Mouse (Mus musculus): ENCODE data around the gene Mrtfa.

Gene Mrtfa

DNA sequence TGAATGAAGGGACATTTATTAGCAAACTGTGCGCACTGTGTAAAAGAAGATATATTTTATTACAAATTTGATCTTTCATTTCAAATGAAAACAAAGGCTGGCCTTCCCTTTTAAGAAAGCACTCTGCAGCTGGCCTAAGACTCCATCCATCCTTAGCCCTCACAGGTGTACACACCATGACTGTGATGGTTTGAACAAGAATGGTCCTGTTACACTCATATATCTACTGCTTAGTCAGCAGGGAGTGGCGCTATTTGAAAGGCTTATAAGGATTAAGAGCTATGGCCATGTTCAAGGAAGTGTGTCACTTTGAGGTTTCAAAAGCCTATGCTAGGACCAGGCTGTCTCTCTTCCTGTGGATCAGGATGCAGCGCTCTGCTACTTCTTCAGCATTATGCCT lies 122.8 kb downstream of the Mrtfa start:
- no peak for DNase-seq (ENCODE audit: low spot score in 2 of 2)

DNA sequence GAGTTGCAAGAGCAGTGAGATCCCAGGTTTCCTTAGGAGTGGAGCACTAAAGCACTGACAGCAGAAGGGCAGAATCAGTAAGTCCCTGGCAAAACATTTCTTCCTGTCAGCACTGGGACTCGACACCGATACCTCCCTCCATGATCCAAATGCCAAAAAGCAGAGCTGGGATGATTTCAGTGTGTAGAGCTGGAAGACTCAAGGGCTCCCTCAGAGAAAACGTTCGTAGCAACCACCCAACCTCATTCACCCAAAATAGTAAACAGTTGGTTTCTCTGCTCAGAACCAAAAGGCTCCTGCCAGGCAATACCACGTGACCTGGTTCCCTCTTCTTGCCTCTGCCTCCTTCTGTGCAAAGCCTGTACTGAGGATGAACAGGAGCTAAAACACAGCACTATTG lies 123.6 kb downstream of the Mrtfa start:
- DNase-seq (ENCODE audit: low spot score in 2 of 2), result no peak

DNA sequence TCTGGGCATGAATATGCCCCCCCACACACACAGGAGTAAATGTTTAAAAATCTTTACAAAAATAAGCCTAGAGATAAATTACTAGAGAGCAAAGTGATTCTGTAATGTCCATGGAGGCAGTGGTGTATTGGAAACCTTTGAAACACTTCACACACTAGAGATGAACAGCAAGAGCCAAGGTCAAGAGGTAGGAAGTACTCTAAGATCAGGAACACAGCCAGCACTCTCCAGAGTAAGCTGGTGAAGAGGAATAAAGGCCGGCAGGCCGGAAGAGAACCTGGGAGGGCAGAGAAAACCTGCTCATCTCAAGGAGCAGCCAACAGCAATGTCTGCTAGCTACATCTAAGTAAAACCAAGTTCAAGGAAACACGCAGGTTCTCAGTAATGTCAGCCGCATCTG lies 125.9 kb downstream of the Mrtfa start:
- no peak for DNase-seq (ENCODE audit: low spot score in 2 of 2)

DNA sequence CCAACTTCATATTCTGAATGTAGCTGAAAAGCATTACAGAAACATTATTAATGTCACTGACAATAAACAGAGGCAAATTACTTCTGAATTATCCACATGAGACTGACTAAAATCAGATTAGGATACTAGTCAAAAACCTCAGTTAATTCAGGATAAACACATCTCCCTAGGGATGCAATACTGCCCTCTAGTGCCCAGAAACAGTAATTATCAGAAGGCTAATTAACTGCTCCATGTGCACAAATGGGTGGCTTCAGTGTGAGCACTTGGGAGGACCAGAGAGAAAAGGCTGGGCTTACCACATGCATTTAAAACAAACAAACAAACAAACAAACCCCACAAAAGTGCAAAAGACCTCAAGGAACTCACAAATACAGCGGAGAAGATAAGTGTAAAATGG lies 126.4 kb downstream of the Mrtfa start:
- DNase-seq (ENCODE audit: low spot score in 2 of 2), result no peak

DNA sequence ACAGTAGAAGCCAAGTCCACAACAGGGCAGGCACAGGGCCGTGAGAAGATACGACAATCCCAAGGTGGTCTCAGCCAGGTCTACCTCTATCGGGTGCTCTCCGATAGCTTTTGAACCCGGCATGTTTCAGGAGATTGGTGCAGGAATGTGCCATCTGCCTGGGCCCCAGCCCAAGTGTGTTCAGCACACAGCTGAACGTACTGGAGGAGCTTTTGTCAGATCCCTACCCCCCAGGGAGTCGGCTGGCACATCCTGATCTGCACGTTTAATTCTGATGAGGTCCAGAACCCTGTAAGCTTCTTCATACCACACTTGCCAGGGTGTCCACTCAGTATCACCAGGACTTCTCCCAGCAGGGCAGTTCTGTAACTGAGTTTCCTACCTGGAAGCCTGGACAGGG lies 127.9 kb downstream of the Mrtfa start:
- DNase-seq (ENCODE audit: low spot score in 2 of 2), result no peak

DNA sequence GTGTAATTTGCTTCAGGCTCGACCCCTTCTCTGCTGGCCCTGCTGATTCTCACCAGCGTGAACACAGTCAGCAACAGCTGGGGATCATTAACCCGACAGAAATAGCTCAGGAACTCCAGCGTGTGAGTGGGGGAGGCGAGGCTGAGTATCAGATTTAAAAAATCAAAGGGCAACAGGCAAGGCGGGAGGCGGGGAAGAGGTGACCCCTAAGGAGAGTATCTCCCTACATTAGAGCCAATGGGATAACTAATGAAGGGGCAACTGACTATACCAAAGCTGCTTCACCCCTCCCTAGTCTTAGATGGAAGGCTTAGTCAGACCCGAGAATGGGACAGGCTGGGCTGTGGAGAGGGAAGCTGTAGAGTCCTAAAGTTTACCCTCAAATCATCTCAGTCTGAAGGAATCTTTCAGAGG lies 128.4 kb downstream of the Mrtfa start:
- no peak for DNase-seq (ENCODE audit: low spot score in 2 of 2)

DNA sequence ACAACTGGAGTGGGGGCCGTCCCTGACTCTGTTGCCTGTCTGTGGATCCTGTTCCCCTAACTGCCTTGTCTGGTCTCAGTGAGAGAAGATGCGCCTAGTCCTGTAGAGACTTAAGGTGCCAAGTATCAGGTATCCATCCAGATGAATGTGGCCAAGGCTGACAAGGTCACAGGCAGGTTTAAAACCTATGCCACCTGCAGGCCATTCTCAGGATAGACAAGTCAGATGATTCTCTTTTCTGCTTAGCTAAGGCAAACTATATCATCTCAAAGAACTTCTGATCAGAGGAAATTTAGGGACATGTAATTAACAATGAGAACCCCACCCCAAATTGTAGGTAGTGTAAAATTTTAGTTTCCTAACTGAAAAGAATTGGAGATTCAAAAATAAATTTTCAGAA lies 129.6 kb downstream of the Mrtfa start:
- no peak for DNase-seq (ENCODE audit: low spot score in 2 of 2)

DNA sequence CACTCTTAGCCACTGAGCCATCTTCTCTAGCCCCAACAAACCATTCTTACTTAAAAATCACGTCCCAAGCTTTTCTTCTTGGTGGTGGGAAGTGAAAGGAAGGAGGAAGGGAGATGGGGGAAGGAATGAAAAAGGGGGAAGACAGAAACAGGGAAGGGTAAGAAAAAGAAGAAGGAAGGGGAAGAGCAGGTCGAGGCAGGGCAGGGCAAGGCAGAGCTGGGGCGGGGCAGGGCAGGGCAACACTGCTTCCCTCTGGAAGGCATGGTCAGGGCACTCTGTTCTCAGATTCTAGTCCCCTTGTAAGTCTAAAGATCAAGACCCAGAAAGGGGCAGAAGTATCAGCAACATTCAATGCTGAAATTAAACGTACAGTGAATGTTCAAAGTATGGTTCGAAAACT lies 132.8 kb downstream of the Mrtfa start:
- no peak for DNase-seq (ENCODE audit: low spot score in 2 of 2)

DNA sequence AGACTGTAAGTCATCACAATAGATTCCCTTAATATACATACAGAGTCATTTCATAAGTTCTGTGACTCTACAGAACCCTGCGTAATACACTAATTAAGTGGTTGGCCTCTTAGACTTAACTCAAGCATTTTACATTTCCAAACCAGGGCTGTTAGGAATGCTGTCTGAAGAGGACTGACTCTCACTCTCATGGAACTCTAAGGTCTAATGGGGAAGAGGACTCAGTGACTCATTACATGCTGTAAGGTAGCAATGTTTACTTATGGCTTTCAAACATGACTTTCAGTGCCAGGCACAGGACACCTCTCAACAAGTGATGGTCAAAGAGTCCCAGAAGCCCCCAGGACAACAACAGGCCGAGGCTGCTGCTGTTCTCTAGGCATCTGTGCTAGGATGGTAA lies 135.1 kb downstream of the Mrtfa start:
- DNase-seq (ENCODE audit: low spot score in 2 of 2), result no peak

DNA sequence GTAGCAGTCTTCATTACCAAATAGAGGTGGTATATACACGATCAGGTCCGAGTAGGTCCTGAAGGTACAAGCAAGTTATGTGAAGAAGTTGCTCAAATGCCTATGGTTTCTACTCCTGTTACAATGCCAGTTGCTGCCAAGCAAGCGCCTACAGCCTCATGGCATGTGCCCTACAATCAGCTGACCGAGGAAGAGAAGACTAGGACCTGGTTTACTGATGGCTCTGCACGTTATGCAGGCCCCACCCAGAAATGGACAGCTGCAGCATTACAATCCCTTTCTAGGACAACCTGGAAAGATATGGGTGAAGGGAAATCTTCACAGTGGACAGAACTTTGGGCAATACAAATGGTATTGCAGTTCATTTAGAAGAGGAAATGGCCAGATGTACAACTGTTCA lies 138.1 kb downstream of the Mrtfa start:
- DNase-seq (ENCODE audit: low spot score in 2 of 2), result no peak

DNA sequence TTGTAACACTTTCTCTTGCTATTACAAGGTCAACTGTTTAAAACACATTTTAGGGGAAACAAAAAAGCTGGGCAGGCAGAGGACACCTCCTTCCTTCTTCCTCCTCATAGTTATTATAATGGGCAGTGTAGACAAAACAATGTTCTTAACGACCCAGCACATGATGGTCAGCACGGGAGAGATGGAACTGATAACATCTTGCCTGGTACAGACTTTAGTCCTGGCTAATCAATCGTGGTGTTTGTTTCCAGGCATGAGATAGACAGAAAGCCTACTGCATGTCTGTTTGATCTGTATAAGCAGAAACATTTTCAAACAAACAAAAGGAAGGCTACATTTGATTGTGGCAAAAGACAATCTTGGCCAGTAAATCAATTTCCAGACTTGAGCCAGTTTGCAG lies 140.1 kb downstream of the Mrtfa start:
- no peak for DNase-seq (ENCODE audit: low spot score in 2 of 2)

DNA sequence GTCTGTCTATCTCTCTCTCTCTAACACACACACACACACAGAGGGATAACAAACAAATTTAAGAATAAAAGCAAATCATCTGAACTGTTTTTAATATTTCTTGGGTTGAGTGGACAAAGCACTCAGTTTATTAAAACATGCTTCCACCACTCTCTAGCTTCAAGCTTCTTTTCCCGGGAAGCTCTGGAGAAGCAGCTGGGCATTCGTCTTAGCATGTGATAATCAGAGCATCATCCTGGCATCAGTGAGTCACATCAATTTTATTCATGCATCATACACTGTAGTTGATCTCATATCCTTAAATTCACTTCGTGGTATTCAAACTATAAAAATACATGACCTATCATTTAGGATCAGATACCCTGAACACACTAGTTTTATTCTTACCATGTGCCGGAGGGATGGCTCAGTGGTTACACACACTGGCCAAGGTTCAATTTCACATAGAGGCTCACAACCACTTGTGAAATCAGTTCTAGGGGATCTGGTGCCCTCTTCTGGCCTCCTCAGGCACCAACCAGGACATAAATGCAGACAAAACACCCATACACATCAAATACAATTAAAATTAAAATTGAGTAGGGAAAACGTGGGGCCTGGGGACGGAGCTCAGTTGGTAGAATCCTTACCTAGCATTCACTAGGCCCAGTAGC lies 141.0 kb downstream of the Mrtfa start:
- DNase-seq (ENCODE audit: low spot score in 2 of 2), result peak in 1 of 2 experiments; percentile 33

DNA sequence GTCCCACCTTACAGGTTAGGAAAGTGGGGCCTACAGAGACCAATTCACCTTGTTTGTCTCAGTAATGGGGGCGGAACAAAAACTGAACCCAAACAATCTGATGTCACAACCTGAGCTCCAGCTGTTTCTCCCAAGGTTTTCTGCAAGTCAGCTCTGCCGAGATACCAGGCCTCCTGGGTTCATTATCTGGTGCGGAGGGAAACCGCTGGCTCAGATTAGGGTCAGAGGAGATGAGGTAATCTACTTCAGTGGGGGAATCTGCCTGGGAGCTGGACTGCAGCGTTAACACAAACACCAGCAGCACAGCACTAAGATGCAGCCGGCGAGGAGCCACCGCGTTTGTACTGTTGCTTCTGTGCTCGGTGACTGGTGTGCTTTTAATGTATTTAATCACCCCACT lies 143.1 kb downstream of the Mrtfa start:
- DNase-seq (ENCODE audit: low spot score in 2 of 2), result no peak

DNA sequence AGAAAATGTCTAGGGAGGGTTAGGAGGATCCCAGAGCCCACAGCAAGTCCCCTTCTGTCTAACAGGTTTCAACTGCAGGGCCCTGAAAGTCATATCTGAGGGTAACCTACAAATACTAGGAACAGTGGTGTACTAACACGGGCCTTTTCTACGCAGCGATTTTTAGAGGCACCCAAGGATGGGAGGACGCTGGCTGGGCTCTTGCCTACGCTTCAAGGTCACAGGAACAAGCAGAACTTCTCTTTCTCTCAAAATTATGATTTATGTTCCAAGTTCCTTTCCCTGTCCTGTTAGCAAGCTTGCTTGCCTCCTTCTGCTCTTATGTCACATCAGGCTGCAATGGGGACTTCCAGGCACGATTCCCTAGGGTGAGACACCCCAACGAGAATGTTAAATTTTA lies 144.5 kb downstream of the Mrtfa start:
- DNase-seq (ENCODE audit: low spot score in 2 of 2), result no peak

DNA sequence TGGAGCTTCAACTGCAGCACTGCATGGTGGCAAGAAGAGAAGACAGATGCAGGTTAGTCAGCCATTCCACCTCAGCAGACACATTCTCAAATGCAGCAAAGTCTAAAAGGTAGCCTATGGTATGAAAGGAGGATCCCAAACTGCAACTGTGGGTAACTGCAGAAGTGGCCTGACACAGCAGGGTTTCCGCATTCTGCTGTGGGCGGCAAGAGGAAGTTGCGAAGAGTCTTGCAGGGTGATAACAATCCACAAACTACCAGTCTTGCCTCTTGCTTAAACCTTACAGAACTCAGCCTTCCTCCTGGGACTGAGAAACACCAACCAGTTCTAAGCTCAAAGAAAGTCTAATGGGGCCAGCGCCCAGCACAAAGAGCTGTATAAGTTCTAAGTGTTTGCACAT lies 145.2 kb downstream of the Mrtfa start:
- DNase-seq (ENCODE audit: low spot score in 2 of 2), result peak in 1 of 2 experiments; percentile 49

DNA sequence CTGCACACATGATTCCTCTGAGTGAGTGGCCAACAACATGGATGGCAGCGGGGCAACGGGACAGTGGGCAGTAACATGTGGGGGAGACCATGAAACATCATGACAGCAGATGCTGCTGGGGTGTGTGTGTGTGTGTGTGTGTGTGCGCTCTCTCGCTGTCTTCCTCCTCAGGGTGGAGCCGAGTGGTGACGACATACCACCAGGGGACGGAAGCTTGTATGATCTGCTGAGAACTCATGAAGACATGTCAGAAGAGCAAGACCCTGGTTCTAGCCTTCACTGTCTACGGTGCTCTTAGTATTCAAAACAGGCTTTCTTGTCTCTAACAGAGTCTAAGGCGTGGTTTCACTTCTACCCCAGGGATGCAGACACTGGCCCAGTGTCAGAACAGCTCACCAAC lies 146.1 kb downstream of the Mrtfa start:
- peak; percentile 61 to 74 for DNase-seq (ENCODE audit: low spot score in 2 of 2)

DNA sequence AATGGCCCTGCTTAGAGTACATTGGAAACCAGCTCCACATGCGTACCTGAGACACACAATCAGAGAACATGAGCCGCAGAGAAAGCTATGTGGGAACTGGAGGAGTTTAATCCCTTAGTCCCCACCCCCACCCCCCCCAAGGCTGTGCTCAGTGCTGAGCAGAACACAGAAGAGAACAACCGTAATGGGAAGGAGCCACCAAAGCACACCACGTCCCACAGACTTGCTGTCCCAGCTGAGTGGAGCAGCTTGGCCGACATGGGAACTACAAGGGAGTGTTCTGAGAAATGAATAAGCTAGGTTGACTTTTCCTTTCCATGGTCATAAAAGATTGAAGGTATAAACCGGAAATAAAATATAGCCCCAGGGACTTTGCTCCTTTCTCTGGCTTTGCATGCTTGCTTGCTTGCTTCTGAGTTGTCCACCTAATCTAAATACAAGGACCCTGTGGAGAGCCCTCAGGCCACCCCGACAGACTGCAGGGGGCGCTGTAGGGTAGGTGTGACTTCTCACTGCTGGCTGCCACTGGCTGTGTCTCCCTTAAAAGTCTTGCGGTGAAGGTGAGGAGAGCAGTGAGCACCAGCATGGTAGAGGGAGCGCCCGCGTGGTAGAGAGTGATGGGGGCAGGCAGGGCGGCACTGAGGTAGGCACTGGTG lies 148.2 kb downstream of the Mrtfa start:
- peak; percentile 47 to 86 for DNase-seq (ENCODE audit: low spot score in 2 of 2)

DNA sequence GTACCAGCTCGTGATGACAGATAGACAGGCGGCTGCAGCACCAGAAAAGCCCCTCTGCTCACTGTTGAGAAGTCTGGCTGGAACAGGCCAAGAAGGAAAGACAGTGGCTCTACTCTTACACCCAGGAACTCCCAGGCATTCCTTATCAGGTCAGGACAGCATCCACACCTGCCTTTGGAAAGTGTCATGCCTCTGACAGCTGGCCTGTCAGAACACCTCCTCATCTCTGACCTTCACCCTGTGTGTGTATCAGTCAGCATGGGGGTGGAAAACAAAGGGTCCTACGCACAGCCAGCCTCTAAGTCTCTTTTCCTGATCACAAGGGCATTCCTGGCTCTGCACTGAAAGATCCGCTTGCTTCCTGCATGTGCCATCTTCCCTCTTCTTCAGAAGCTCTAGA lies 148.8 kb downstream of the Mrtfa start:
- no peak for DNase-seq (ENCODE audit: low spot score in 2 of 2)

DNA sequence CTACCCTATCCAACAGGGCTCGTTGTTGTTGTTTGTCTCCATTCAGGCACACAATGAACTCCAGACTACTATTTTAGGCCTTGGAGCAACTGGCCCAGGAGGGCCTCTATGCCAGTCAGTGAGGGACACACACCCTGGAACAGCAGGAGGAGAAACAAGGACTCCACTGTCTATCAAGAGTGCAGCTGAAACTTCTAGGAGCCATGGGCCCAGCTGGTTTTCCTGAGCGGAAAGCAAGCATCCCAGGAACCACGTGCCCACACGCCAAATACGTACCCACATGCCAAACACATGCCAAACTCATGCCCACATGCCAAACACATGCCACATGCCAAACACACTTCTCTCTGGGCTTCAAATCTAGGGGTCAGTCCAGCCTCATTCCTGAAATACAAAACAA lies 152.1 kb downstream of the Mrtfa start:
- DNase-seq (ENCODE audit: low spot score in 2 of 2), result no peak

DNA sequence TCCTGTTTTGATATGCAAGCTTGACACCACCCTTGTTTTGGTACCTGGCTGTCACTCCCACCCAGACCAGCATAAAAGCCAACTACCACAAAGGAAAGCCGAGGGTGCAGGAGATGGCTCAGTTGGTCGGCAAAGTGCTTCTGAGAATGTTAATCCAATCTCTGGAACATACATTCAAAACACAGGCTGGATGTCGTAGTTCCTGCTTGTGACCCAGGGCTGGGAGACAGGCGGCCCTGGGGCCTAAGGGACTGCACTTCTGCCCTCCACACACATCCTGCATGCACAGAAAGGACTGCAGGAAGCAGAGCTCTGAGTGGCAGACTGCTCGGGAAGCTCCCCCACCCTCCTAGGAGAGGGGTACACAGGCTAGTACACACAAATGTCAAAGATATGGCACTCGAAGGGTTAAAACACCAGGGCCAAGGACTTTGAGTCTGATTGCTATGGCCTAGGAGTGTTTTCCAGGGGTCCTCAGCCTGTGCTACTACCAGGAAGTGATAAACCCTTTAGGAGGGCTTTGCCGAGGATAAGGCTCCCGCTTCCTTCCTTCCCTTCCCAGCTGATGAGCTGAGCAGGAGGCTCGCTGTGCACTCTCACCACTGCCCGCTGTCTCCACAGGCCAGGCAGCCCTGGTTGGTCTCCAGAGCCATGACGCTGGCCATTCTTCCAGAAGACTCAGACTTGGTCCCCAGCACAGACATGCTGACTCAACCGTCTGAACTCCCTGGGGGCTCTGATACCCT lies 155.0 kb downstream of the Mrtfa start:
- DNase-seq (ENCODE audit: low spot score in 2 of 2), result no peak

DNA sequence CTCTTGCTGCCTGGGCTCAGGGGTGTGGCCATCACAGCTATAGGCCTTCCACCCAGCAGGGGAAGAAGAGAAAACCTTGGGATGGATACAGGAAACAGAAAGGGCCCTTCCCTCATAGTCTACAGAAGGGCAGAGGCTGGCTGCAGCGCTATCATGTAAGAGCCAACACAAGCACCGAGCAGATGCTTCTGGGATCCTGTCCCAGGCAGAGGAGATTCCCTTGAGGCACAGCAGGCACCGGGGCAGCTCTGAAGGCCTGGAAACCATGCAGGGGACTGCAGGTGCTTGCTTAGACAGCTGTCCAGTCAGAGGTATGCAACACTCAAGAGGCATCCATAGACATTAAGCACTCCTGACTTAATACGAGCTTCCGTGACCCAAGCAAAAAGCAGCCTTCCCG lies 156.4 kb downstream of the Mrtfa start:
- DNase-seq (ENCODE audit: low spot score in 2 of 2), result peak in 1 of 2 experiments; percentile 59

DNA sequence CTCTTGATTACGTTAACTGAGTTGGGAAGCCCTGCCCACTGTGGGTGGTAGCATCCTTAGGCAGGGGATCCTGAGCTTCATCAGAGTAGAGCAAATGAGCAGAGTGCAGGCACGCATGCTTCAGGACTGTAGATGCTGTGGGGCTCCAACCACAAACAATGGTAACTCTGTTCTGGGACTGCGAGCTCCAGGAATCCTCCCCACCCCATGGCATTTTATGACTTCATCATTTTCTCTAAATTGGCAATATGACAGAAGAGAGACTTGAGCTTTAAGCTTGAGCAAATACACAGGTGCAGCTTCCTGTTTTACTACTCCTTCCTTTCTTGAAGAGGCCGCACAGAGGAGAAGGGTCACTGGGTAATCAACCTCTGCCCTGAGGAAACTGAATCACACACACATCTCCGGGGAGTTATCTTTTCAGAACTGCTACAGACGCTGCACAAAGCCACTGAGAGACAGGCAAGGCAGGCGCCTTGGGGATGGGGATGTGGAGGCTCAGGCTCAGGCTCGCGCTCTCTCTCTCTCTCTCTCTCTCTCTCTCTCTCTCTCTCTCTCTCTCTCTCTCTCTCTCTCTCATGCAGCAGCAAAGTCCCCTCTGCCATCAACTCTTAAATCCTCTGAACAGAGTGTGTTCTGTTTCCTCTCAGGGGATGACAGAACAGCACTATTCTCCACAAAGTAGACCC lies 157.5 kb downstream of the Mrtfa start:
- DNase-seq (ENCODE audit: low spot score in 2 of 2), result peak in 1 of 2 experiments; percentile 62

DNA sequence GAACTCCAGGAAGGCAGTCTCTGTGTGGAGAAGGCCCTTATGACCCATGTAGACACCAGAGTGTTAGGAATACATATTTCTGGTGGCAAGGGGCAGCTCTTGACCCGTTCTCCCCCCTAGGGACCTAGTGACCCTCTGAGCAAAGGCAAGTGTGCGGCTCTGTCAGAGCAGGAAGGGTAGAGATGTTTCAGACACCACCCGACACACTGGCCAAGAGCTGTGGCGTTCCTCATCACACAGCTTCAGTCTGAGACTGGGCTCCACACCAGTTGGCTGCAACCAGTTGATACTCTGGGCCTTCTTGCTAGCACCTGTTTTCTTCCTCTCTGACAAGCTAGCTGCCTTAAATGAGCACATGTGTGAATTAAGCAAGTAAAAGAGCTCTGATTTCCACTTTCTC lies 158.9 kb downstream of the Mrtfa start:
- DNase-seq (ENCODE audit: low spot score in 2 of 2), result no peak

Data from spleen, postnatal 4 days (tissue).